Mouse (Mus musculus): ENCODE data around the gene Cyba. TPM values are rescaled to one million over a fixed set of nuclear protein-coding genes. Genes with fewer than 3 reads are reported as not detected.
A peak's percentile ranks its signal among the peaks of the same experiment; 100 is the strongest.

Cyba gene
- polyA plus RNA-seq, 1 experiment from 2014 or later, result 320 TPM

GRCm38 (mm10) chr8:122430646-122431045 lies 2.1 kb downstream of the Cyba start:
- Histone ChIP-seq H3K4me1 (peaks cover 41% of the 10 kb centered on the region), H3K4me3 (replicated peaks) (no peak overlapping the region), H3K27me3 (no peaks in the 10 kb centered on the region), H3K27ac (peak overlapping the region; percentile 82), H3K9me3 (replicated peaks) (no peaks in the 10 kb centered on the region), H3K36me3 (peaks cover 26% of the 10 kb centered on the region), H3K4me2 (peak overlapping the region; percentile 77; the same call in 1 of the 2 replicates), H3K9ac (no peak overlapping the region)
- ATAC-seq (replicated peaks; ENCODE audit: low FRiP score), result peak; percentile 47
- 66% methylated on average over 3 of the region's 3 CpGs for WGBS

- H3K4me3 ChIP-seq (replicated peaks), result no peak overlapping the region
- peak overlapping the region; percentile 82 for H3K27ac ChIP-seq
- H3K9me3 ChIP-seq (replicated peaks), result no peaks in the 10 kb centered on the region
- no peak overlapping the region for H3K9ac ChIP-seq
- ATAC-seq (replicated peaks; ENCODE audit: low FRiP score), result 0 out of 2 replicates have a peak, but pooled peaks have one; percentile 2
- H3K36me3 ChIP-seq, result peaks cover 25% of the 10 kb centered on the region
- 68% methylated on average over 10 of the region's 10 CpGs for WGBS
- no peak overlapping the region for H3K4me2 ChIP-seq
- H3K27me3 ChIP-seq, result no peaks in the 10 kb centered on the region
- peaks cover 41% of the 10 kb centered on the region for H3K4me1 ChIP-seq
Measured at GRCm38 (mm10) chr8:122430058-122430636, 2.6 kb downstream of the Cyba start.

- Histone ChIP-seq H3K4me3 (replicated peaks) (no peak overlapping the region), H3K36me3 (peaks cover 12% of the 10 kb centered on the region), H3K27ac (no peak overlapping the region), H3K4me2 (no peak overlapping the region), H3K27me3 (no peaks in the 10 kb centered on the region), H3K4me1 (peaks cover 54% of the 10 kb centered on the region), H3K9me3 (replicated peaks) (no peaks in the 10 kb centered on the region), H3K9ac (no peak overlapping the region)
- 83% methylated on average over 9 of the region's 9 CpGs for WGBS
- no peak for ATAC-seq (replicated peaks; ENCODE audit: low FRiP score)
Measured at GRCm38 (mm10) chr8:122428163-122428562, 4.6 kb downstream of the Cyba start.

- no peak overlapping the region for H3K9ac ChIP-seq
- no peak for ATAC-seq (replicated peaks; ENCODE audit: low FRiP score)
- H3K4me3 ChIP-seq (replicated peaks), result no peak overlapping the region
- H3K4me2 ChIP-seq, result no peak overlapping the region
- peaks cover 12% of the 10 kb centered on the region for H3K36me3 ChIP-seq
- peaks cover 49% of the 10 kb centered on the region for H3K4me1 ChIP-seq
- no peaks in the 10 kb centered on the region for H3K27me3 ChIP-seq
- 92% methylated on average over 7 of the region's 7 CpGs for WGBS
- H3K27ac ChIP-seq, result no peak overlapping the region
- H3K9me3 ChIP-seq (replicated peaks), result no peaks in the 10 kb centered on the region
Measured at GRCm38 (mm10) chr8:122427607-122428006, 5.1 kb downstream of the Cyba start.

- ATAC-seq (replicated peaks; ENCODE audit: low FRiP score), result no peak
- Histone ChIP-seq H3K4me2 (no peak overlapping the region), H3K36me3 (peaks cover 12% of the 10 kb centered on the region), H3K4me1 (peaks cover 35% of the 10 kb centered on the region), H3K27ac (no peak overlapping the region), H3K9me3 (replicated peaks) (no peaks in the 10 kb centered on the region), H3K9ac (no peak overlapping the region), H3K4me3 (replicated peaks) (no peak overlapping the region), H3K27me3 (no peaks in the 10 kb centered on the region)
- WGBS, result 84% methylated on average over 9 of the region's 9 CpGs
Measured at GRCm38 (mm10) chr8:122426145-122426544, 6.6 kb downstream of the Cyba start.

GRCm38 (mm10) chr8:122423659-122424058 lies 9.1 kb downstream of the Cyba start:
- Histone ChIP-seq H3K9me3 (replicated peaks) (no peaks in the 10 kb centered on the region), H3K4me1 (peaks cover 18% of the 10 kb centered on the region), H3K27me3 (no peaks in the 10 kb centered on the region), H3K36me3 (peaks cover 18% of the 10 kb centered on the region), H3K9ac (no peak overlapping the region), H3K27ac (0 out of 2 replicates have a peak overlapping the region, but pooled peaks have one; percentile 23), H3K4me2 (no peak overlapping the region), H3K4me3 (replicated peaks) (no peak overlapping the region)
- ATAC-seq (replicated peaks; ENCODE audit: low FRiP score), result no peak
- 35% methylated on average over 5 of the region's 5 CpGs for WGBS

- no peak overlapping the region for H3K9ac ChIP-seq
- H3K4me1 ChIP-seq, result peaks cover 18% of the 10 kb centered on the region
- H3K27ac ChIP-seq, result 0 out of 2 replicates have a peak overlapping the region, but pooled peaks have one; percentile 23
- 87% methylated on average over 24 of the region's 24 CpGs for WGBS
- peaks cover 22% of the 10 kb centered on the region for H3K36me3 ChIP-seq
- H3K4me2 ChIP-seq, result no peak overlapping the region
- no peaks in the 10 kb centered on the region for H3K27me3 ChIP-seq
- no peak for ATAC-seq (replicated peaks; ENCODE audit: low FRiP score)
- no peak overlapping the region for H3K4me3 ChIP-seq (replicated peaks)
- no peaks in the 10 kb centered on the region for H3K9me3 ChIP-seq (replicated peaks)
Measured at GRCm38 (mm10) chr8:122423217-122423616, 9.5 kb downstream of the Cyba start.

GRCm38 (mm10) chr8:122421376-122422070 lies 11.2 kb downstream of the Cyba start, which contains the start of gene Il17c:
Gene Il17c (plus strand): TSS chr8:122422020.
- no peak within 1 kb of the TSS for H3K4me2 ChIP-seq
- no peak for ATAC-seq (replicated peaks; ENCODE audit: low FRiP score)
- H3K4me3 ChIP-seq (replicated peaks), result no peak within 1 kb of the TSS
- no peak within 1 kb of the TSS for H3K27ac ChIP-seq
- peaks cover 38% of the 10 kb centered on the region for H3K36me3 ChIP-seq
- H3K9me3 ChIP-seq (replicated peaks), result no peaks in the 10 kb centered on the region
- H3K9ac ChIP-seq, result no peak within 1 kb of the TSS
- H3K4me1 ChIP-seq, result peaks cover 18% of the 10 kb centered on the region
- no peaks in the 10 kb centered on the region for H3K27me3 ChIP-seq
- 82% methylated on average over 14 of the region's 14 CpGs for WGBS

GRCm38 (mm10) chr8:122419881-122420555 lies 12.7 kb downstream of the Cyba start:
- no peaks in the 10 kb centered on the region for H3K9me3 ChIP-seq (replicated peaks)
- WGBS, result 65% methylated on average over 9 of the region's 9 CpGs
- H3K27me3 ChIP-seq, result no peaks in the 10 kb centered on the region
- H3K36me3 ChIP-seq, result peaks cover 41% of the 10 kb centered on the region
- H3K4me1 ChIP-seq, result peaks cover 18% of the 10 kb centered on the region
- no peak overlapping the region for H3K4me2 ChIP-seq
- H3K4me3 ChIP-seq (replicated peaks), result no peak overlapping the region
- no peak overlapping the region for H3K27ac ChIP-seq
- H3K9ac ChIP-seq, result no peak overlapping the region
- no peak for ATAC-seq (replicated peaks; ENCODE audit: low FRiP score)

GRCm38 (mm10) chr8:122415554-122415953 lies 17.2 kb downstream of the Cyba start:
- Histone ChIP-seq H3K27ac (no peak overlapping the region), H3K4me1 (no peaks in the 10 kb centered on the region)
- 90% methylated on average over 6 of the region's 6 CpGs for WGBS

GRCm38 (mm10) chr8:122414311-122414710 lies 18.4 kb downstream of the Cyba start:
- ATAC-seq (replicated peaks; ENCODE audit: low FRiP score), result no peak
- Histone ChIP-seq H3K27me3 (no peaks in the 10 kb centered on the region), H3K9me3 (replicated peaks) (no peaks in the 10 kb centered on the region), H3K36me3 (peaks cover 98% of the 10 kb centered on the region), H3K4me3 (replicated peaks) (no peak overlapping the region), H3K27ac (no peak overlapping the region), H3K4me2 (no peak overlapping the region), H3K9ac (no peak overlapping the region), H3K4me1 (no peaks in the 10 kb centered on the region)
- WGBS, result 85% methylated on average over 9 of the region's 9 CpGs

More at GRCm38 (mm10) chr8:122415554-122415953, 17.2 kb downstream of the Cyba start:
- Histone ChIP-seq H3K9ac (no peak overlapping the region), H3K27me3 (no peaks in the 10 kb centered on the region), H3K9me3 (replicated peaks) (no peaks in the 10 kb centered on the region), H3K36me3 (peaks cover 85% of the 10 kb centered on the region), H3K4me3 (replicated peaks) (no peak overlapping the region), H3K4me2 (no peak overlapping the region)
- ATAC-seq (replicated peaks; ENCODE audit: low FRiP score), result no peak

GRCm38 (mm10) chr8:122407678-122408077 lies 25.1 kb downstream of the Cyba start:
- H3K4me3 ChIP-seq (replicated peaks), result no peak overlapping the region
- H3K9ac ChIP-seq, result no peak overlapping the region
- H3K27ac ChIP-seq, result no peak overlapping the region
- H3K9me3 ChIP-seq (replicated peaks), result no peaks in the 10 kb centered on the region
- H3K27me3 ChIP-seq, result no peaks in the 10 kb centered on the region
- 88% methylated on average over 7 of the region's 7 CpGs for WGBS
- H3K4me1 ChIP-seq, result no peaks in the 10 kb centered on the region
- peaks cover 100% of the 10 kb centered on the region for H3K36me3 ChIP-seq
- ATAC-seq (replicated peaks; ENCODE audit: low FRiP score), result no peak
- H3K4me2 ChIP-seq, result no peak overlapping the region
